ENCODE assay signal across 18 mouse cellular contexts in the genomic region with DNA sequence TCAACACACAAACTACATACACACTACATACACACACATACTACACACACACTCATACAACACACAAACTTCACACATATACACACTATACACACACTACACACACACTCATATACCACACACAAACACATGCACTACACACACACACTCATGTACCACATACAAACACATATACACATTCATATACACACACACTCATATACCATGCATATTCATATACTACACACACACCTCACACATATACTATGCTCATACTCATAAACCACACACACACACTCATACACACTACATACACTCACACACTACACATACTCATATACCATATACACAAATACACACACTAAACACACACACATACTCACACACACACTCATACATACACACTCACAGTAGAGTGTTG.
"Had no signal": no experiment of that assay in that cellular context is flagged by ENCODE, and none has a peak within 500 bp of the region (broad histone marks: within the 10 kb centered on the region; RNA-seq: fewer than 3 reads in every experiment).

No protein-coding gene starts in this region.

- H3K27ac ChIP-seq: lung, embryonic 15.5 days; macrophage; neural tube, embryonic 12.5 days; stomach, embryonic 15.5 days; stomach, postnatal 0 days had no signal

- H3K27me3 ChIP-seq: lung, embryonic 15.5 days; megakaryocyte, embryonic 14.5 days; neural tube, embryonic 12.5 days; stomach, embryonic 15.5 days had no signal

- ATAC-seq: liver, postnatal 0 days; lung, postnatal 0 days; midbrain, embryonic 16.5 days had no signal

- H3K9ac ChIP-seq: liver, postnatal 0 days; lung, embryonic 15.5 days; neural tube, embryonic 12.5 days; stomach, embryonic 15.5 days had no signal

- H3K9me3 ChIP-seq: lung, embryonic 15.5 days; stomach, embryonic 15.5 days had no signal

- H3K4me2 ChIP-seq: lung, embryonic 15.5 days; midbrain, embryonic 11.5 days; neural tube, embryonic 12.5 days; stomach, embryonic 15.5 days had no signal

- H3K4me1 ChIP-seq: lung, embryonic 15.5 days; megakaryocyte, embryonic 14.5 days; neural tube, embryonic 12.5 days; stomach, embryonic 15.5 days had no signal

- DNase-seq: liver, postnatal 0 days; lung, adult 2 months; lung, postnatal 14 days; lung, postnatal 36 days; midbrain, embryonic 14.5 days; right cerebral cortex, postnatal 14 days; thymus, adult 2 months; thymus, postnatal 25 days; thymus, postnatal 4 days had no signal

- H3K4me3 ChIP-seq: lung, embryonic 15.5 days; megakaryocyte, embryonic 14.5 days; neural tube, embryonic 12.5 days; stomach, embryonic 15.5 days had no signal

- H3K36me3 ChIP-seq: lung, embryonic 15.5 days; neural tube, embryonic 12.5 days; stomach, embryonic 15.5 days had no signal
